Mouse (Mus musculus): ENCODE results near the gene Ralgapb.

- no peak for TF ChIP-seq ZC3H11A (IDR thresholded peaks at IDR 0.05; ENCODE audit: borderline replicate concordance, low read depth, low read length)
- TF ChIP-seq HCFC1 (IDR thresholded peaks at IDR 0.05; ENCODE audit: borderline replicate concordance, insufficient read depth, low read length) = no peak
- TF ChIP-seq ZNF384 (IDR thresholded peaks at IDR 0.05; ENCODE audit: low read depth, low read length) = no peak
- no peak for TF ChIP-seq CHD2 (IDR thresholded peaks at IDR 0.05; ENCODE audit: low read depth, low read length)
- no peak for TF ChIP-seq MAFK (IDR thresholded peaks at IDR 0.05; ENCODE audit: insufficient read depth, low read depth, low read length)
These were observed 33.4 kb upstream of the Ralgapb start for GRCm38 (mm10) chr2:158376123-158376687.
